ENCODE assay signal across 12 mouse cellular contexts in genomic region chr12:5247505-5247904, GRCm38 (mm10).
A peak's percentile ranks its signal among the peaks of the same experiment; 100 is the strongest.
DNase-seq lines count a peak whose midpoint lies in the region; ATAC-seq and TF ChIP-seq lines count a peak whose summit lies in the region.
"Had no signal": no experiment of that assay in that cellular context is flagged by ENCODE, and none has a peak within 500 bp of the region (broad histone marks: within the 10 kb centered on the region; RNA-seq: fewer than 3 reads in every experiment).

No protein-coding gene starts in this region.

- intact Hi-C loops in left cerebral cortex, adult 2 months (cut with DNase I): loop anchor here (5.0 to 10.0 kb wide), 2 partner anchors 35 to 127 kb away; partner anchors contain the start of gene Klhl29
- intact Hi-C loops in left cerebral cortex, postnatal 10 days (cut with DNase I): no loop called here

- DNase-seq in cerebellum, postnatal 25 days: peak; percentile 40 to 47
- DNase-seq in cerebellum, postnatal 36 days: no peak
- DNase-seq in left cerebral cortex, adult 2 months (ENCODE audit: extremely low spot score in 1 of 2, low spot score in 2 of 2): no peak
- no peak for DNase-seq in left cerebral cortex, postnatal 10 days (ENCODE audit: extremely low spot score in 1 of 2, low spot score in 2 of 2)
- no peak for DNase-seq in right cerebral cortex, postnatal 36 days (ENCODE audit: low spot score in 2 of 2)
- no peak for DNase-seq in T-cell, adult 2 months (ENCODE audit: low spot score)
- DNase-seq: kidney, adult 2 months had no signal

- H3K4me3 ChIP-seq in left cerebral cortex, adult 2 months: no peak overlapping the region
- no peak overlapping the region for H3K4me3 ChIP-seq in cortical plate, adult 2 months (ENCODE audit: insufficient read depth, low read length)
- no peak overlapping the region for H3K4me3 ChIP-seq in neural tube, embryonic 15.5 days (replicated peaks)
- H3K4me3 ChIP-seq: megakaryocyte, embryonic 14.5 days had no signal

- H3K9me3 ChIP-seq in neural tube, embryonic 15.5 days (replicated peaks): no peaks in the 10 kb centered on the region
- H3K9me3 ChIP-seq: megakaryocyte, embryonic 14.5 days had no signal

- TF ChIP-seq POLR2A in cortical plate, adult 2 months (IDR thresholded peaks at IDR 0.05; ENCODE audit: extremely low read depth, insufficient read depth, low read length): no peak

- no peaks in the 10 kb centered on the region for H3K27me3 ChIP-seq in neural tube, embryonic 15.5 days (replicated peaks)

- H3K27ac ChIP-seq in left cerebral cortex, adult 2 months: peak overlapping the region; percentile 65
- peak overlapping the region; percentile 36; the same call in 1 of the 2 replicates for H3K27ac ChIP-seq in cortical plate, adult 2 months (ENCODE audit: insufficient read depth, low read length)
- peak overlapping the region; percentile 66; the same call in 1 of the 2 replicates for H3K27ac ChIP-seq in neural tube, embryonic 15.5 days (replicated peaks)

- no peak for ATAC-seq in neural tube, embryonic 15.5 days (ENCODE audit: low FRiP score)
- ATAC-seq: CD4-positive, CD25-positive, alpha-beta regulatory T cell, adult 4 months; forebrain, embryonic 14.5 days had no signal

- H3K4me1 ChIP-seq in cortical plate, adult 2 months (ENCODE audit: control insufficient read depth, insufficient read depth, low read length): peaks cover 39% of the 10 kb centered on the region
- H3K4me1 ChIP-seq in neural tube, embryonic 15.5 days: peaks cover 40% of the 10 kb centered on the region
- H3K4me1 ChIP-seq: megakaryocyte, embryonic 14.5 days had no signal

- H3K9ac ChIP-seq in neural tube, embryonic 15.5 days (replicated peaks): no peak overlapping the region

- H3K4me2 ChIP-seq in neural tube, embryonic 15.5 days: no peak overlapping the region

- no peaks in the 10 kb centered on the region for H3K36me3 ChIP-seq in neural tube, embryonic 15.5 days

- no peak; the same call in 1 of the 2 replicates for TF ChIP-seq CTCF in left cerebral cortex, adult 2 months (IDR thresholded peaks at IDR 0.05)
- 0 out of 2 replicates have a peak, but pooled peaks have one; percentile 21 for TF ChIP-seq CTCF in cortical plate, adult 2 months (IDR thresholded peaks at IDR 0.05; ENCODE audit: extremely low read depth, insufficient read depth, low read length)

- WGBS in neural tube, embryonic 15.5 days: 32% methylated on average over 6 of the region's 6 CpGs

Comparison
In these comparisons a context has a peak if more than half of its experiments do, and no peak if none do; other contexts are left out.
1. DNase-seq: peak in cerebellum, postnatal 25 days (2 of 2); none in cerebellum, postnatal 36 days (0 of 2), left cerebral cortex, adult 2 months (0 of 2), left cerebral cortex, postnatal 10 days (0 of 2), right cerebral cortex, postnatal 36 days (0 of 2) and T-cell, adult 2 months (single experiment).
2. Peak in every context shown above with its lines, with median percentiles within 50 percentile points of each other: H3K27ac ChIP-seq.